Mouse (Mus musculus) intestine, postnatal 0 days (tissue): ENCODE measurements around the gene Brinp3. TPM values are rescaled to one million over a fixed set of nuclear protein-coding genes. Genes with fewer than 3 reads are reported as not detected.

ENCODE experiments used
- ATAC-seq: fragments of 200-750 bp; cut with Nextera tagmentation; 2 replicates; pipeline ENCODE4 v1.8.0; 2017; ENCODE audit warnings: mild to moderate bottlenecking, moderate TSS enrichment, moderate library complexity
- H3K27ac ChIP-seq: fragments of 300-500 bp; sonication (generic); 2 replicates; pipeline ENCODE4 v1.5.1; 2014; ENCODE audit warnings: mild to moderate bottlenecking, low read depth, low read length, moderate library complexity
- H3K27me3 ChIP-seq: fragments of 300-500 bp; sonication (generic); replicated peaks from 2 replicates; pipeline ENCODE4 v1.6.1; 2014; ENCODE audit warnings: low read length, mixed read lengths; ENCODE audit not compliant: control insufficient read depth, insufficient read depth
- H3K36me3 ChIP-seq: fragments of 300-500 bp; sonication (generic); 2 replicates; pipeline ENCODE4 v1.6.1; 2014; ENCODE audit warnings: mild to moderate bottlenecking, moderate library complexity; ENCODE audit not compliant: control insufficient read depth, insufficient read depth
- H3K4me1 ChIP-seq: fragments of 300-500 bp; sonication (generic); replicated peaks from 2 replicates; pipeline ENCODE4 v1.6.1; 2014; ENCODE audit warnings: antibody characterized with exemption, low read length, mixed read lengths; ENCODE audit not compliant: control insufficient read depth, insufficient read depth
- H3K4me2 ChIP-seq: fragments of 300-500 bp; sonication (generic); replicated peaks from 2 replicates; pipeline ENCODE4 v1.6.1; 2014; ENCODE audit warnings: low read depth, mild to moderate bottlenecking, moderate library complexity
- H3K4me3 ChIP-seq: fragments of 300-500 bp; sonication (generic); 2 replicates; pipeline ENCODE4 v1.5.1; 2014; ENCODE audit warnings: low read depth, low read length
- H3K9ac ChIP-seq: fragments of 300-500 bp; sonication (generic); 2 replicates; pipeline ENCODE4 v1.6.1; 2014; ENCODE audit warnings: mild to moderate bottlenecking, low read depth, low read length
- H3K9me3 ChIP-seq: fragments of 300-500 bp; sonication (generic); 2 replicates; pipeline ENCODE4 v1.6.1; 2016; ENCODE audit warnings: mixed run types; ENCODE audit not compliant: control insufficient read depth
- CTCF ChIP-seq: sonication (generic); IDR thresholded peaks from 2 replicates; pipeline ENCODE4 v1.5.1; 2016; ENCODE audit warnings: low read depth, mild to moderate bottlenecking, control low read depth, antibody characterized with exemption, moderate library complexity
- WGBS: fragments of 180-500 bp; shearing (Covaris S2); extraction: QIAGEN DNeasy Blood & Tissue Kit; methylation state at CpG from one replicate; pipeline ENCODE4 v1.1.7; 2014; 5-methylcytosine and 5-hydroxymethylcytosine counted together
- polyA plus RNA-seq: library from polyadenylated mRNA; unstranded; fragments of >200 nt; fragmentation: Nextera tagmentation; extraction: Ambion mirVana; gene quantifications from 2 replicates; pipeline ENCODE4 v1.2.1, GENCODE M21; 2015

Gene Brinp3
- polyA plus RNA-seq, 1 experiment from 2014 or later = 0.60 TPM

DNA sequence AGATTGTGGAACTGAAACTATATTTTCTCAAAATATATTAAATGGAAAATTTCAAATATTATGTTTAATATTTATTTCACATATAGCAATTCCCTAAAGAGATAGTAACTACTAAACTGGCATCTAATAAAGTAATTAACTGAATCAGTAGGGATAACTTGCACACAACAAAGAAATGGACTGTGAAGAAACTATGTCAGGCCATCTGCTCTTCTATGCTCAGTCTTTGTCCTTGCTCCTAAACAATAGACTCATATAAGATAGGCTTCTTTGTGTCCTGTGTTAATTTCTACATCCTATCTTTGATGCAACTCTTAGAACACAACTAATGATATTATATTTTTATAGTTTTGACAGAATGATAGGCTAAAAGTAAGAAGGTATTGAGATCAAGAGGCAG is 256.5 kb downstream of the Brinp3 start:
- no peak overlapping the region for H3K4me3 ChIP-seq
- no peaks in the 10 kb centered on the region for H3K36me3 ChIP-seq
- no peak overlapping the region for H3K4me2 ChIP-seq
- no peaks in the 10 kb centered on the region for H3K4me1 ChIP-seq
- H3K27ac ChIP-seq = no peak overlapping the region
- no peak overlapping the region for H3K9ac ChIP-seq
- H3K9me3 ChIP-seq = no peaks in the 10 kb centered on the region
- no peak for ATAC-seq
- TF ChIP-seq CTCF = no peak
- H3K27me3 ChIP-seq = no peaks in the 10 kb centered on the region

DNA sequence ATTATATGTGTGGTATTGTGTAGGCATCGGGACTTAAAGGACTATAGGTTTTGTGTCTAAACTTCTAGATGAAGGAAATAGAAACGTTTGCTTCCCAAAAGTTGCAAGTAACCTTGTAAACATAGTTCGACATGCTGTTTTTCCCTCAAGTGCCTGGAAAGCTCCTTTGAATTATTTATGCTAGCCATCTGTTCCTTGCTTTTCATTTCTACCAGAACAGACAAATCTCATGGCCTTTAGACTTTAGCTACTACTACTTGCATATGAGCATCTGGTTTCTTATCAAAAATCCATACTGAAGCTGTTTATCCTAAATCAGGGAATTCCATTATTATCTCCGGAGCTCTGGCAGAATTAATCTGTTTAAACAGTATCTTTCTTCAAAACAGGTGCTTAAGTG is 288.7 kb downstream of the Brinp3 start:
- WGBS = 45% methylated on average over 4 of the region's 4 CpGs
- no peaks in the 10 kb centered on the region for H3K36me3 ChIP-seq
- H3K27me3 ChIP-seq = no peaks in the 10 kb centered on the region
- no peak overlapping the region for H3K4me3 ChIP-seq
- ATAC-seq = no peak
- H3K9ac ChIP-seq = no peak overlapping the region
- H3K4me2 ChIP-seq = no peak overlapping the region
- TF ChIP-seq CTCF = no peak
- no peaks in the 10 kb centered on the region for H3K9me3 ChIP-seq
- H3K4me1 ChIP-seq = no peaks in the 10 kb centered on the region
- no peak overlapping the region for H3K27ac ChIP-seq

DNA sequence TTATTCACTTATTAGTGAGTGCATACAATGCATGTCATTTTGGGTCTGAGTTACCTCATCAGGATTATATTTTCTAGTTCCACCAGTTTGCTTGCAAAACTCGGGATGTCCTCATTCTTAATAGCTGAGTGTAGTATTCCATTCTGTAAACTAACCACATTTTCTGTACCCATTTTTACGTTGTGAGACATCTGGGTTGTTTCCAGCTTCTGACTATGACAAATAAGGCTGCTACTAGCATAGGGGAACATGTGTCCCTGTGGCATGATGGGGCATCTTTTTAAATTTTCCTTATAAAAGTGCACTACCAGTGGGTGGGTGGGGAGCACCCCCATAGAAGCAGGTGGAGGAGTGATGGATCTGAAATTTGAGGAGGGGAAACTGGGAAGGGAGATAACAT is 292.7 kb downstream of the Brinp3 start:
- no peak overlapping the region for H3K4me3 ChIP-seq
- no peak overlapping the region for H3K27ac ChIP-seq
- no peak for ATAC-seq
- no peaks in the 10 kb centered on the region for H3K36me3 ChIP-seq
- H3K9ac ChIP-seq = no peak overlapping the region
- H3K4me2 ChIP-seq = no peak overlapping the region
- no peaks in the 10 kb centered on the region for H3K9me3 ChIP-seq
- WGBS = 54% methylated on average over 2 of the region's 2 CpGs
- no peaks in the 10 kb centered on the region for H3K27me3 ChIP-seq
- H3K4me1 ChIP-seq = no peaks in the 10 kb centered on the region
- TF ChIP-seq CTCF = no peak

DNA sequence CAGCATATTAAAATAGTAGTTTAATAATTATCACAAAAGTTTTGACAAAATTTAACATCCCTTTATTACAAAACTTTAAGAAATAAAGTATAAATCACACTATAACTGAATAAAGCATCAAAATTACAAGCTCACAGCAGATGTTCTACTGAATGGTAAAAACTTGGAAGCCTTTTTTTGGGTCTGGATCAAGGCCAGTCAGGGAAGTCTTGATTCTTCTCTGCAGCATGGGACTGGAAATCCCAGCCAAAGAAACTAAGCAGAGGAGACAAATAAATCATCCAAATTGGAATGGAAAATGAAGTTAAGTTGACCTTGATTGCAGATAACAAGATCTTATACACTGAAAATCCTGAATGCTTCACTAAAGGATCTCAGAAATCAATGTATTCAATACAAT is 298.3 kb downstream of the Brinp3 start:
- no peak for ATAC-seq
- no peak for TF ChIP-seq CTCF
- Histone ChIP-seq H3K9me3 (no peaks in the 10 kb centered on the region), H3K4me2 (no peak overlapping the region), H3K4me1 (no peaks in the 10 kb centered on the region), H3K27me3 (no peaks in the 10 kb centered on the region), H3K4me3 (no peak overlapping the region), H3K36me3 (no peaks in the 10 kb centered on the region), H3K9ac (no peak overlapping the region), H3K27ac (no peak overlapping the region)

DNA sequence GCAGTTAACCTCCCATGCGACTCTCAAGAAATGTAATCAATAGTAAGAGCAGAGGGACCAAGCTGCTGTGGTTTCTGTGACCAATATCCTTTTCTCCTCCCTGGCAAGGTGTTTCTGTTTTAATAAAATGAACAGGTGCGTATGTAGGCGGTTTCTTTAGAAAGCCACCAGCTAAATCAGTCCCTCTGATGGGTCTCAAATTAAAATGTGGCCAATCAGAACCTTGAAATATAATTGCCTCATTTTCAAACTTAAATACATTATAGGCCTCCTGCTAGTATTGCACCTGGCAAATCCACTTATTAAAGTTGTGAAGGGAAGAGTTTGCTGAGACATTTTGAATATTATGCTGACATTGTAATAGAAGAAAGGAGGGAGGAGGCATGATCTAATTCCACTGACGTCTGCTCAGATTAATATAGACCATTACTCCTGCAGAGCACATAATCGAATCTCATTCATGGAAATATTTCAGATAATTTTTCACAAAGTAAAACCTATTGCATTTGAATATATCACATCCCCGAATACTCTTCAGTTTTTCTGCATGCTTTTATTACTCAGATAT is 305.5 kb downstream of the Brinp3 start:
- WGBS = 82% methylated on average over 6 of the region's 6 CpGs
- Histone ChIP-seq H3K27ac (no peak overlapping the region), H3K4me1 (no peaks in the 10 kb centered on the region), H3K4me3 (no peak overlapping the region), H3K9me3 (no peaks in the 10 kb centered on the region), H3K4me2 (no peak overlapping the region), H3K9ac (no peak overlapping the region), H3K36me3 (no peaks in the 10 kb centered on the region), H3K27me3 (no peaks in the 10 kb centered on the region)
- no peak for TF ChIP-seq CTCF
- ATAC-seq = no peak

DNA sequence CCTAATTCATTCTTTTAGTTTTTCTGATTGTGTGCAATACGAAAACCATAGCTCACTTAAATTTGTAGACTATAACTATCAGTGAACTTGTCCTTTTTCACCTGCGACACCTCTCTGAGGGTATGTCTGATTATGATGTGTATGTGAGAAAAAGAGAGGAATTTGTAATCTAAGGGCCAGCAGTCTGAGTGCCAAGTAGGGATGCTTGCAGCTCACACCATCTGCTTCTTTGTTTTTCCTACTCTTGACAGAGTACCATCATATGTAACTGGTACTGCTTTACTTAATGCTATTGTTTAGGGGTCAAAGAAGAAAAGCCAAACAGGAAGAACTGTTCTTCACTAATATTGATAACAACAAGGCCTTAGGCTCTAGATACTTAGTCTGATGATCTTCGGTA is 307.3 kb downstream of the Brinp3 start:
- TF ChIP-seq CTCF = no peak
- no peak for ATAC-seq
- 92% methylated on average over 3 of the region's 3 CpGs for WGBS

DNA sequence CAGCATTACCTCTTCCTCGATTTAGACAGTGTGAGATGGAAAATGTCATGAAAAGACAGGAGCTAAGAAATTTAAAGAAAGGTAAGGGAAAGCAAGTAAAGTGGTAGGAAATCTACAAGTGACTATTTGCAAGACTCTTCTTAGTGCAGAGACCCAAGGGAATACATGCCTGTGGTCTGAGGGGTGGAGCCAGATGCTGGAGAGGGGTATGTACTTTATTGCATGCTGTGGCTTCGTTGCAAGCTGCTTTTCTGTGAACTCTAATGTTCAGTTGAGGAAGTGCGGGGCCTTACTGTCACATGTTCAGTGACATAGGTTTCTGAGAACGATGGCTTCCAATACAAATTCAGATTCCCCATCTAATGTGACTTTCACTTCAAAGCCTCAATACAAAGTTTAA is 313.2 kb downstream of the Brinp3 start:
- Histone ChIP-seq H3K4me2 (no peak overlapping the region), H3K27ac (no peak overlapping the region), H3K27me3 (no peaks in the 10 kb centered on the region), H3K4me3 (no peak overlapping the region), H3K4me1 (no peaks in the 10 kb centered on the region), H3K9ac (no peak overlapping the region), H3K36me3 (no peaks in the 10 kb centered on the region), H3K9me3 (no peaks in the 10 kb centered on the region)
- no peak for ATAC-seq
- TF ChIP-seq CTCF = no peak
- 67% methylated on average over 4 of the region's 4 CpGs for WGBS

More for the DNA sequence above, 307.3 kb downstream of the Brinp3 start:
- no peaks in the 10 kb centered on the region for H3K36me3 ChIP-seq
- H3K4me3 ChIP-seq = no peak overlapping the region
- H3K27ac ChIP-seq = no peak overlapping the region
- H3K9me3 ChIP-seq = no peaks in the 10 kb centered on the region
- no peaks in the 10 kb centered on the region for H3K27me3 ChIP-seq
- no peak overlapping the region for H3K4me2 ChIP-seq
- H3K4me1 ChIP-seq = no peaks in the 10 kb centered on the region
- no peak overlapping the region for H3K9ac ChIP-seq
